Mouse (Mus musculus) activated CD4-positive, CD25-positive, alpha-beta regulatory T cell, adult 9 weeks (primary cell): ENCODE measurements around the gene Ucp1. TPM values are rescaled to one million over a fixed set of nuclear protein-coding genes. Genes with fewer than 3 reads are reported as not detected.

Experiments
- polyA plus RNA-seq: library from polyadenylated mRNA; unstranded; fragments of 100-300 nt; shearing (Covaris generic); gene quantifications from one replicate; pipeline ENCODE4 v1.2.1, GENCODE M21; 2017

Ucp1 gene
- not detected for polyA plus RNA-seq

DNA sequence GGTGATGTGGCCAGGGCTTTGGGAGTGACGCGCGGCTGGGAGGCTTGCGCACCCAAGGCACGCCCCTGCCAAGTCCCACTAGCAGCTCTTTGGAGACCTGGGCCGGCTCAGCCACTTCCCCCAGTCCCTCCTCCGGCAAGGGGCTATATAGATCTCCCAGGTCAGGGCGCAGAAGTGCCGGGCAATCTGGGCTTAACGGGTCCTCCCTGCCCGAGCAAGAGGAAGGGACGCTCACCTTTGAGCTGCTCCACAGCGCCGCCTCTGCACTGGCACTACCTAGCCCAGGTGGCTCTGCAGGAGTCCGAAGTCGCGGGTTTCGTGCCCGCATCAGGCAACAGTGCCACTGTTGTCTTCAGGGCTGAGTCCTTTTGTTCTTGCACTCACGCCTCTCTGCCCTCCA is at the start of gene Ucp1:
TSS of gene Ucp1 (plus strand) at position 177 of the 400 bp plus-strand sequence.

DNA sequence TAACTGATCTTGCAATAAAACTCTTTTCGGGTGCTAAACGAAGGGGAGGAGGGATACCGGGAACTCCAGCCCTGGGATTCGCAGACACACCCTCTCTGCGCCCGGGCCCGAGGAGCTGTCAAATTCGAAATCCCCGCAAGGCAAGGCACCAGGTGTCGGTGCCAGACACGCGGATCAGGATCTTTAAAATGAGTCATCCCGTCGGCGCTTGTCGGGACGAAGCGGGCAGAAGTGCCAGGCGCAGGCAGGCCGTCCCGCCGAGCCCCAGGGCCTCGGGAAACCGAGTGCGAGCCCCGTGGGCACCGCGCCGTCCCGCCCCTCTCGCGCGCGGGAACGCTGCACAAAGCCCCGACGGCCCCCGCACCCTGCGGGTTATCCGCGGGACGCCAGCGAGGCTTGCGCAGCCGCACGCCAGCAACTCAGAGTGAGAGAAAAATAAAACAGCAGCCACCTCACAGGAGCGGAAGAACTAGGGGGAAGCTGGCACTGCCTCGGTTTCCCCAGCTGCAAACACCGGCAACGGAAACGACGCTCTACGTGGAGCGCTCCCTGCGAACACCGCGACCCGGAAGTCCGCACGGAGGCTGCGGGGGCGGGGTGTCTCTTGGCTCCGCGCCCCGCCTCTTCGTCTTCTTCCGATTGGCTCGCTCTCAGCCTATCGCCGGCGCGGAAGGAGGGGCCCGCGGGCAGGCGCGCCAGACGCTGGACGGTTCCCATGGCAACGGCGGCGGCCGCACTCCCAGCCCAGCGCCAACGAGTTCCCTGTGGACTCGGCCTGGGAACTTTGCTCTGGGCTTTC is 41.9 kb downstream of the Ucp1 start, which contains the start of gene Elmod2:
TSS of gene Elmod2 (minus strand) at position 588 of the 799 bp plus-strand sequence.

Other genes starting within 250 kb of the Ucp1 start
- 0.35 TPM for gene Tbc1d9, start 125.0 kb upstream of the Ucp1 start, polyA plus RNA-seq
- gene Gm10645, start 124.2 kb upstream of the Ucp1 start, polyA plus RNA-seq, result not detected
- gene Elmod2, start 42.1 kb downstream of the Ucp1 start, polyA plus RNA-seq, result 15.6 TPM
- gene Mgat4d, start 58.1 kb downstream of the Ucp1 start, polyA plus RNA-seq, result not detected
- gene Clgn, start 99.5 kb downstream of the Ucp1 start, polyA plus RNA-seq, result 0.17 TPM
- gene Scoc, start 168.0 kb downstream of the Ucp1 start, polyA plus RNA-seq, result 27.8 TPM
- gene Olfr370, start 245.4 kb downstream of the Ucp1 start, polyA plus RNA-seq, result not detected